Mouse (Mus musculus) ZHBTc4 (cell line): ENCODE measurements around the gene Cnot3.
A peak's percentile ranks its signal among the peaks of the same experiment; 100 is the strongest.
"Not testable (repeated sequence)": the region's sequence is repeated elsewhere in the genome, so short reads cannot be mapped to it uniquely, and the experiment has no call there.

Experiments used
- DNase-seq: peaks from one replicate; pipeline ENCODE4 v3.0.0-alpha.2; 2011; ENCODE audit warnings: low read depth, low spot score

Gene Cnot3

DNA sequence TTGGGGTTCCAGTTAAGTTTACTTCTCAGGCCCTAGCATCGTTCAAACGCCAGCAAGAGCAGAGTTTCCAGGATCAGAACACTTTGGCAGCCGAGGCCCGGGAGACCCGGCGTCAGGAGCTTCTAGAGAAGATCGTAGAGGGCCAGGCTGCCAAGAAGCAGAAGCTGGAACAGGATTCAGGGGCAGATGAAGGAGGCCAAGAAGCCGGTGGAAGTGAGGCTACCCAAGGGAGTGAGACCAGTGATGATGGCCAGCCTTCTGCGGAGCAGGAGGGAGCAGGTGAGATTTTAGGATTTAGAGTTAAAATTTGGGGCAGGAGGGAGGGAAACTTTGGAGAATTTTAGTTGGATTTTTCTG lies 49.9 kb downstream of the Cnot3 start:
- not testable (repeated sequence) for DNase-seq

DNA sequence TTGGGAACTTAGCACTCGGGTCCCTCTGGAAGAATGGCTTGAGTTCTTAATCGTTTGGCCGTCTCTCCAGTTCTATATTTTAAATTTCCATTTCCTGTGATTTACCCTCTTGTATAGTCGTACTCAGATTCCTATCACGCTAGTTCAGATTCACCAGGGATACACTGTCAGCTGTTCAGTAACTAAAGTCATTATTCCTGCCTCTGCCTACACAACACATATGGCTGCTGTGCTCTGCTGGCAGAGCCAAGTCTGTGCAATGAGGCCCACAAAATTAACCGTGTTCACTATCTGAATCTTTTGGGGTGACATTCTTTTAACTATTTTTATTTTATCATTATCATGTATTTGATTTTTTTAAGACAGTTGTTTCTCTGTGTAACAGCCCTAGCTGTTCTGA lies 53.4 kb downstream of the Cnot3 start:
- DNase-seq = no peak

DNA sequence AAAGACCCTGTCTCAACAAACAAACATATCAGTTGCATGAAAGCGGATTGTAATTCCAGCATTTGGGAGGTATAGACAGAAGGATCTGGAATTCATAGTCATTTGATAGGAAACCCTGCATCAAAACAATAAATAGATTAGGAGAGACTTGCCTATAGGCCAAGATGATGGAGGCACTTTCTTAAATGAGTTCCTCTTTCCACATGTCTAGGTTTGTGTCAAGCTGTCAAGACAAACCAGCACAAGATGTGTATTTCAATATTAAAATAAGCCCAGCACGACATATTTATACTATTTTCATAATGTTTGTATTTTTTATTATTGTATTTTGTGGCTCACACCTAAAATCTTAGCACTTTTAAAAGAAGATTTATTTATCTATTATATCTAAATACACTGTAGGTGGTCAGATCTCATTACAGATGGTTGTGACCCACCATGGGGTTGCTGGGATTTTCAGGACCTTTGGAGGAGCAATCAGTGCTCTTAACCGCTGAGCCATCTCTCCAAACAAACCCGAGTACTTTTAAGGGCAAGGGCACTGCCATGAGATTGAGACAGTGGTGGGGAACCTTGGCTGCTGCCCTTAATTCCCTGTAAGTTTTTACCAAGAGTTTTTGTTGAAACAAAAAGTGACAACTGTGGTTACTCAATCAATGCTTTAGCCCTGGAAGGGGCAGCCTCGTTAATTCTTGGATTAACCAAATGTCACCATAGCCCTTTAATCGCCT lies 58.2 kb downstream of the Cnot3 start:
- no peak for DNase-seq

DNA sequence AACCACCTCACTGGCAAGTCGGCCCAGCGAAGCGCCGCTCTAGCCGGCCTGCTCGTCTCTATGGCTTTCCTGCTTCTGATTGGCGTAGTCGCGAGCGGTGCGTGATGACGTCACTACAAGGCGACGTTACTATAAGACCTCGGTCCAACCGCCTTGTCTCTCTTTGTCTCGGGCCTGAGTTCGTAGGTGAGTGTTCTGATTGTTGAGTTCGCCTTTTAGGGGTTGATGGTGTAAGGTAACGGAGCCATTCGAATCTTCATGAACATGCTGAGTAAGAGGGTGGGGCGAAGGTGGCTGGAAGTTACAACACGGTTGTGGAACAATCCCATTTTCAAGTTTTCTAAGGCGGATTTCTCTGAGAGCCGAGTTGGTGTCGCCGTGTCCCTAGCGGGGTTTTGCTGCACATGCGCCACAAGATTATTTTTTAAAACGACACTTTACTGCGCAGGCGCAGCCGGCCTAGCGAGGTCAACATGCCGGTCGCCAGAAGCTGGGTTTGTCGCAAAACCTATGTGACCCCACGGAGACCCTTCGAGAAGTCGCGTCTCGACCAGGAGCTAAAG lies 58.9 kb downstream of the Cnot3 start, which contains the start of gene Rps9:
Gene Rps9 (plus strand): TSS at position 115 of the 563 bp plus-strand sequence.
- DNase-seq = peak; percentile 98

DNA sequence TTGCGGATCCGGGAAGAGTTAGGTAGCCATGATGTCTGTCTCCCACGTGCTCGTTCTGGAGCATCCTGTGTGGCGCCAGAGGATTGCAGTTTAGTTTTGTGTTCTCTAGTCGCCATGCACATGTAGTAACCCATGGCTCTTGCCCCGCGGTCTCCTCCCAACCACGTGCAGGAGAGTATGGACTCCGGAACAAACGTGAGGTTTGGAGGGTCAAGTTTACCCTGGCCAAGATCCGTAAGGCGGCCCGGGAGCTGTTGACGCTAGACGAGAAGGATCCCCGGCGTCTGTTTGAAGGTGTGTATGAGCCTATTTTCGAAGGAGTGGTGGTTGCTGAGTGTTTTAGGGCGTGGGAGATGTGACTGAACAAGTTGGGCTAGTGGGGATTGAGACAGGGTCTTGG lies 59.4 kb downstream of the Cnot3 start:
- peak; percentile 61 for DNase-seq

DNA sequence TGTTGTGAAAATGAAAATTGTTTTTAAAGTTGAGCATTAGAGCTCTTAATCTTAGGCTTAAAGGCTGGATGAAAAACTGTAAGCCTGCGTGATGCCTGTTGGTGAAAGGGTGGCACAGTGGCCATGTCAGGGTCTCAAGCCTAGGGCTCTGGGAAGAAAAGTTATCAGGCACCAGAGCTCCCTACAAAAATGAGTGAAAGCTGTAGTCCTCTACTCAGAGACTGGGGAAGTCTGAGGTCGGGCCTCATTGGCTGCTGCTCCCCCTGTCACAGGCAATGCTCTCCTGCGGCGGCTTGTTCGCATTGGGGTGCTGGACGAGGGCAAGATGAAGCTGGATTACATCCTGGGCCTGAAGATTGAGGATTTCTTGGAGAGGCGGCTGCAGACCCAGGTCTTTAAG lies 60.4 kb downstream of the Cnot3 start:
- not testable (repeated sequence) for DNase-seq

DNA sequence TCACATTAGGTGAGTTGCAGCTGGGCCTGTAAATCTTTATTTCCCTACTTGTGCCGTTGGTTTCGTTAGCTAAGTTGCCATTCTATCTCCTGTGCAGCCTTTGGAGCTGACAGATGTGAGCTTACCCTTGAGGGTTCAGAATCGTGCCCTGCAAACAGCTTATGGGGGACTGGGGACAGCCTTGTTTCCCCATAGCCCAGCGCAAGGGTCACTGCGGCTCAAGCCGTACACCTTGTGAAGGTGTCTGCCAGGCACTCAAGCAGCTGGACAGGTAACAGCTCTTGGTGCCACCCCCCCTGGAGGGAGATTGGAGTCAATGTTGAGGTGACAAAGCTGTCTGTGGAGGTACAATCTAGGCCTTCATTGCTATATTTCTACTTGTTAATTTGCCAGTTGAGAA lies 60.8 kb downstream of the Cnot3 start:
- DNase-seq = peak; percentile 29

DNA sequence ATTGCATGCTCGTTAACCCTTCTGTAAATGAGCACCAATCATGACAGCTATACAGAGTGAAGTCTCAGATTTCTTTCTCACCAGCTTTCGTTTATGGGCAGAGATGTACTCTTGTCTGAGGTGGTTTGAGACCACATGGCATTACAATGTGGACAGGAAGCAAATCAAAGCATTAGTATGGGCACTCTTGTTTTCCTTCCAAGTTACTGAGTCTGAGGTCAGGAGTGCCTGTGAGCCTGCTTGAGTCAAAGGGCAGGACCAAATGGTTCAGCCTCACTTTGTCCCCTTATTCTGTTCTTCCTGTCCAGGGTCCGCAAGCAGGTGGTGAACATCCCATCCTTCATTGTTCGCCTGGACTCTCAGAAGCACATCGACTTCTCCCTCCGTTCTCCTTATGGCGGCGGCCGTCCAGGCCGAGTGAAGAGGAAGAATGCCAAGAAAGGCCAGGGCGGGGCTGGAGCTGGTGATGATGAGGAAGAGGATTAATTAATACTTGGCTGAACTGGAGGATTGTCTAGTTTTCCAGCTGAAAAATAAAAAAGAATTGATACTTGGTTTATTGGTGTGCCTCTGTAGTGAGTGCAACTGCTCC lies 61.4 kb downstream of the Cnot3 start:
- peak; percentile 49 for DNase-seq

DNA sequence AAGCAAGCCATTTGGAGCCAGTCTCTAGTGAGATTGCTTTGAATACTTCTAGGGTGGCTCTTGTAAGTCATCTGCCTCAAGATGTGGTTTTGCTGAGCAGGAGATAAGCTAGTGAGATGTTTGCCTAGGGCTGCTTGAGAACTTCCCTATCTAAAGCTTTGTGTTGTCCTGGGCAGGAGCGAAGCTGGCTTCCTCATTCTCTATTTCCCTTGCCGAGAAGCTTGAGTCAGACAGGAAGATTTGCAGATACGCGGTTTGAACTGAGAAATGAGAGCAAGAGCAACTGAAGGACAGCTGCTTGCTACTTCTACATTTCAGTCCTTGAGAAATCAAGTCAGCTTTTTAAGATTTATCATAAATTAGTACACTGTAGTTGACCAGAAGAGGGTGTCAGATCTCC lies 62.0 kb downstream of the Cnot3 start:
- DNase-seq = peak; percentile 57

DNA sequence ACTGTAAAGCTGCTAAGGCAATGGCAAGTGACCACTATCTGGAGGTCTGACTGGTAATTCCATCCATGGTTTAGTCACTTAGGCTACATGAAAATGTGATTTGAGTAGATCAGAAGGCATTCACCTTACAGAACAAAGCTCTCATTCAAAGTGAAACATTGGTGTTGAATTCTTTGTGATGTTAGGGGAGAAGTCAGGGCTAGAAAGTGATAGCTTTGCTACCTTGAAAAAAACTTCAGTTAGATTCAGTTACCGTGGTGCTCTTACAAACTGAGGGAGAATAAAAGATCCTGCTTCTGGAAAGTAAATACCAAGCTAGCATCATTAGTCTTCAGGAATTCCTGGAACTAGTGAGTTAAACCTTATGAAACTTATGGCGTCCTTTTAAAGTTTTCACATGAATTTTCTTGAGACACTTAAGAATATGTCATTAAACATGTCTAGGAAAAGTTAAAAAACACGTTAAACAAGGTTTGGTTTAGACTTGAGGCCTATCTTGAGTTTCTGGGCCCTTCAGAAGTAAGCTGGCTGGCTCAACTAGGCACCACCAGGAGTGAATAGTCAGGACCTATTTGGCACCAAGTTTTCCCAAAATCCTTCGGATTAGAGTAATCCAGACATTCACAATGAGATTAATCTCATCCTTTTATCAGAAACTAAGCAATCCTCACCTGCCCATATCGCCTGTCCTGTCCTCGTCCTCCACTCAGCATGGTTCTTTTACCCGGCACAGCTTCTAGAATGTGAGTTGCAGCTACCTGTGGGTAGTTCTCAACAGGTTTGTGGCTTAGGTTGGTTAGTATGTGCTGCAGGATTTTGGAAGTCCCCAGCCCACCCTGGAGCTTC lies 62.7 kb downstream of the Cnot3 start:
- DNase-seq = peak; percentile 75

DNA sequence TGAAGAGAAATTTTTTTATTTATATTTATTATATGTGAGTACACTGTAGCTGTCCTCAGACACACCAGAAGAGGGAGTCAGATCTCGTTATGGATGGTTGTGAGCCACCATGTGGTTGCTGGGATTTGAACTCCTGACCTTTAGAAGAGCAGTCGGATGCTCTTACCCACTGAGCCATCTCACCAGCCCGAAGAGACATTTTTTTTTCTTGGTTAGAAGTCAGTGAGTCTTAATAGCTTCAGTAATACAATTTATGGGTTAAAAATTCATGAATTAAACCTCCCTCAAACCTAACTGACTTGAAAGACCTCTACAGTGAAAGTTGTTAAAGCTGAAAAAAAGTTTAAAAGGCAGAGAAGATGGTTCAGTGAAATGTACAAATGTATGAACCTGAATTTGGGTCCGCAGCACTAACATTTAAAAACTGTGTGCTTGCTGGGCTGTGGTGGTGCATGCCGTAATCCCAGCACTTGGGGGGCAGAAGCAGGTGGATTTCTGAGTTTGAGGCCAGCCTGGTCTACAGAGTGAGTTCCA lies 63.4 kb downstream of the Cnot3 start:
- DNase-seq = peak; percentile 65

DNA sequence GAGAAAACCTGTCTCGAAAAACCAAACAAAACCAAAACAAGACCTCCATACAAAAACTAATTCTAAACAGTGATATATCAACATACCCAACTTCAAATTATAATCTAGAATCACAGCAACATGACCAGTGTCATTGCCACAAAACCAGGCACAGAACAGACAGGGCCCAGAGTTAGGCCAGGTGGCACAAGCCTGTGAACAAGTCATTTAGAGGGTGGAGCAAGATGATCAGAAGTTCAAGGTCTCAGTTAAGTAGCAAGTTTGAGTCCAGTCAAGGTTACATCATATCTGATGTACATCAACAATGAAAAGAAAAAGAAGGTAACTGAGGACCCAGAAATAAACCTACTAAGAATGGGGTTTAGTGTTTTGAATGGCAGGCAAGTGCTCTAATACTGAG lies 63.9 kb downstream of the Cnot3 start:
- DNase-seq = peak; percentile 79
